Mouse (Mus musculus) megakaryocyte, embryonic 14.5 days (primary cell): ENCODE measurements at regions not wholly inside any gene's neighbourhood (a gene's known extent, or its start where the extent isn't known, plus 50 kb on each side); places are given as distances from the start of the nearest gene placed in this dataset.

ENCODE experiments used
- FLI1 ChIP-seq: IDR thresholded peaks from 2 replicates; pipeline ENCODE4 v1.6.1; 2012; ENCODE audit warnings: low read length, inconsistent platforms, mixed read lengths
- GATA1 ChIP-seq: IDR thresholded peaks from 3 replicates; pipeline ENCODE4 v1.6.1; 2012; ENCODE audit warnings: mixed read lengths, low read length, inconsistent platforms, borderline replicate concordance

DNA sequence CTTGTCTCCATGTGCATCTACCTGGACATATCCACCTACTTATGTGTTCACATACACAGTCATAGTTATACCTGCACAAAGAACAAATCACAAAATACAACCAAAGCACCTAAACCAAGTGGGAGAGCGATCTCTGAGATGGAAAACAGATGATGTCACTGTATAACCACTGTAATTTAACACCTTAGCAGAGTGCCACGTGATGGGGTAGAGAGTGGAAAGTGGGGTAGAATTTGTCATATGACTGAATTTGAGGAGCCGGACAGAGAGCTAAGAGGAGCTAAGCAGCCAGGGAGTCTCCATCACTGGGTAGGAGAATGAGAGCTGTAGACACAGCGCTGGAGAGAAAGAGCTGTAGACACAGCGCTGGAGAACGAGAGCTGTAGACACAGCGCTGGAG is 381.6 kb downstream of the Epm2a start:
- TF ChIP-seq GATA1 (no peak), FLI1 (no peak)
